Mouse (Mus musculus) heart, adult 18-20 months (tissue): ENCODE measurements at regions not wholly inside any gene's neighbourhood (a gene's known extent, or its start where the extent isn't known, plus 50 kb on each side); places are given as distances from the start of the nearest gene placed in this dataset.

Source experiments
- DNase-seq, 2 experiments: peaks; one replicate each; pipeline ENCODE4 v3.0.0; 2021 to 2022; ENCODE audit warnings: mixed read lengths in 1 of 2

DNA sequence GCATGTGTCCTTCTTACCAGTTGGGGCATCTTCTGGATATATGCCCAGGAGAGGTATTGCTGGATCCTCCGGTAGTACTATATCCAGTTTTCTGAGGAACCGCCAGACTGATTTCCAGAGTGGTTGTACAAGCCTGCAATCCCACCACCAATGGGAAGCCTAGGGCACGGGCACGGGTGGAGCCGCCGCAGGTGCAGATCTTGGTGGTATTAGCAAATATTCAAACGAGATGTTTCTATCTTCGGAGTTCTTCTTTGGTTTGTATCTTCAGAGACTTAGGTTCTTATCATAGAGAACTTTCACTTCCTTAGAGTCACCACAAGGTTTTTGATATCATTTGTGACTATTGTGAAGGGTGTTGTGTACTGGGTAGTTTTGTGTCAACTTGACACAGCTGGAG is 103.1 kb downstream of the Btbd35f12 start:
- peak; percentile 0 to 3 for DNase-seq
